Mouse (Mus musculus) liver, embryonic 14.5 days (tissue): ENCODE data around the gene Chd6.

Experiments used
- CTCF ChIP-seq: IDR thresholded peaks from 2 replicates; pipeline ENCODE4 v1.5.1; 2016; ENCODE audit warnings: antibody characterized with exemption, low read depth, control low read depth
- EP300 ChIP-seq: IDR thresholded peaks from 2 replicates; pipeline ENCODE4 v1.6.1; 2016; ENCODE audit warnings: antibody characterized with exemption, low read depth

- TF ChIP-seq CTCF (no peak), EP300 (no peak)
Measured at GRCm38 (mm10) chr2:160901656-160902412, 207.0 kb downstream of the Chd6 start.
